Mouse (Mus musculus): Measurements from ENCODE around the gene Gm5800.
"Not testable (repeated sequence)": the region's sequence is repeated elsewhere in the genome, so short reads cannot be mapped to it uniquely, and the experiment has no call there.

DNA sequence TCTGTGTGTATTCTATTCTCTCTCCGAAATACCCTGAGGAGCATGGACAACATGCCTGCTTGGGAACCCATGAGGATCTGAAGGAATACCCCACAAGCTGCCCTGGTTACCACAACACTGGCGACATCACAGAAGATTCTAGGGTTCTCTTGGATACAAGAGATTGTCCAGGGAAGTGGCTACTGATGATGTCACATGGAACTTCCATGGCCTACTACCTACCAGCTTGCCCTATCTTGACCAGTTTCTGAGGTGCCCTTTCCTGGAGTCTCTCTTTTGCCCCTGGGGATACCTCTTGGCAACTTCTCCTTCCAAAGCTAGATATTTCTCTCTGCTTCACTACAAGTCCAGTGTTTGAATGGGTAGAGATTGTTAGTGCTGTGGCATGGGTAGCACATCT is 21.6 kb downstream of the Gm5800 start, which contains the start of gene Gm17079:
- not testable (repeated sequence) for TF ChIP-seq CTCF, EP300 (IDR thresholded peaks at IDR 0.05; ENCODE audit: low read depth)

All from liver, postnatal 0 days (tissue).